Mouse (Mus musculus) lung, postnatal 0 days (tissue): Measurements from ENCODE around the gene Skiv2l.

ENCODE experiments used
- CTCF ChIP-seq: IDR thresholded peaks from 2 replicates; pipeline ENCODE4 v1.5.1; 2016; ENCODE audit warnings: antibody characterized with exemption, mild to moderate bottlenecking
- EP300 ChIP-seq: IDR thresholded peaks from 2 replicates; pipeline ENCODE4 v1.6.1; 2016; ENCODE audit warnings: antibody characterized with exemption, mild to moderate bottlenecking, control low read depth

DNA sequence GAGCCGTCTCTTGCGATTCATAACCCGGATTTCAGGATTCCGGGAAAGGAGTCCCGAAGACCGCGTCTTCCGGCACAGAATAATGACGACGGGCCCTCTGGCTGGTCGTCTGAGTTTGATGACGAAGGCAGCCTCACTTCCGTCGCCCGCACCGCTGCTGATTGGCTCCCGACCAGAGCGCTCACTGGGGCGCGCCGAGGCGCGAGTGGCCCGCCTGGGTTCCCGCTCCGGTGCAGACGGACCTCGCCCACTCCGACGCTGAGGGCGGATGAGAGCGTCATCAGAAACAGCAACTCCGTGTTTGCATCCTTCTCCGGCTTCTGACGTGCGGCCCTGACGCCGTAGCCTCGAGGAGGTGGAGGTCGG, 13.2 kb downstream of the Skiv2l start, which contains the start of the genes Stk19 and Dxo:
- no peak for TF ChIP-seq EP300
- TF ChIP-seq CTCF: no peak
